Mouse (Mus musculus) spleen, postnatal 0 days (tissue): ENCODE measurements around the gene Gp6. TPM values are rescaled to one million over a fixed set of nuclear protein-coding genes. Genes with fewer than 3 reads are reported as not detected.

Experiments used
- polyA plus RNA-seq: library from polyadenylated mRNA; unstranded; fragments of >200 nt; fragmentation: Nextera tagmentation; extraction: Ambion mirVana; gene quantifications from 2 replicates; pipeline ENCODE4 v1.2.1, GENCODE M21; 2015

Gp6 gene
- polyA plus RNA-seq, result 1.4 and 1.5 TPM in 2 replicates

GRCm38 (mm10) chr7:4397730-4398129 lies at the start of gene Gp6:
Gp6 (minus strand) TSS chr7:4397744.

GRCm38 (mm10) chr7:4445216-4445791 lies 47.8 kb upstream of the Gp6 start, which contains the start of gene Rdh13:
Rdh13 (minus strand) TSS chr7:4445649.

GRCm38 (mm10) chr7:4337509-4337908 lies 60.0 kb downstream of the Gp6 start, which contains the start of gene Ncr1:
Ncr1 (plus strand) TSS chr7:4337724.

Other genes with a start within 250 kb of the Gp6 start
- gene Leng9, start 247.4 kb downstream of the Gp6 start, polyA plus RNA-seq, result 2.7 and 3.3 TPM in 2 replicates
- 10.2 and 13.2 TPM in 2 replicates for gene Cdc42ep5, start 232.9 kb downstream of the Gp6 start, polyA plus RNA-seq
- gene Lilra5, start 160.0 kb downstream of the Gp6 start, polyA plus RNA-seq, result 0.18 and 0.23 TPM in 2 replicates
- gene Ncr1, start 60.0 kb downstream of the Gp6 start, polyA plus RNA-seq, result 1.5 and 2.3 TPM in 2 replicates
- gene Rdh13, start 47.9 kb upstream of the Gp6 start, polyA plus RNA-seq, result 8.5 and 10.2 TPM in 2 replicates
- gene Eps8l1, start 62.9 kb upstream of the Gp6 start, polyA plus RNA-seq, result 0.36 and 3.4 TPM in 2 replicates
- 34.4 and 38.5 TPM in 2 replicates for gene Ppp1r12c, start 103.9 kb upstream of the Gp6 start, polyA plus RNA-seq
- 8.4 and 12.2 TPM in 2 replicates for gene Tnnt1, start 118.6 kb upstream of the Gp6 start, polyA plus RNA-seq
- 2.8 and 3.6 TPM in 2 replicates for gene Tnni3, start 126.5 kb upstream of the Gp6 start, polyA plus RNA-seq
- gene Dnaaf3, start 134.7 kb upstream of the Gp6 start, polyA plus RNA-seq, result 0.29 and 0.36 TPM in 2 replicates
- gene Syt5, start 149.8 kb upstream of the Gp6 start, polyA plus RNA-seq, result 0.66 and 1.0 TPM in 2 replicates
- gene Ptprh, start 206.3 kb upstream of the Gp6 start, polyA plus RNA-seq, result not detected in 2 replicates
- 12.8 and 16.5 TPM in 2 replicates for gene Tmem86b, start 233.7 kb upstream of the Gp6 start, polyA plus RNA-seq